Mouse (Mus musculus): Measurements from ENCODE around the gene Stambpl1. TPM values are rescaled to one million over a fixed set of nuclear protein-coding genes. Genes with fewer than 3 reads are reported as not detected.
A peak's percentile ranks its signal among the peaks of the same experiment; 100 is the strongest.

Stambpl1 gene
- polyA plus RNA-seq, 1 experiment from 2014 or later = 13.2 TPM

DNA sequence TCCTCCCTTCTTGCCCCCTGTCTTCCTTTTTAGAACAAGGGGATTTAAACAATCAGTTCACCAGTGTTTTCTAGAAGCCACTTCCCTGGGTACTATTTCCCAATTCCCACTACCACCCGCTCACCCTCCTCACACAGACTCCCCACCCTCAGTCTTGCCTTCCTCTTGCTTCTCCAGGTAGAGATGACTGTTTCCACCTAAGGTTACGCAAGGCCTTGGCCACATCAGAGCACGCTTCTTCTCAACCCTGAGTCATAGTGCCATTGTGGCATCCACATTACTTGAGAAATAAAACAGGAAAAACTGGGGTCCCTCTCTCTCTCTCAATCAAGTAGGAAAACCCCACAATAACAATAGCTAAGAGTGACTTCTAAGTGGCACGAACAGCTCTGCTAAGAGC is 12.9 kb upstream of the Stambpl1 start:
- no peak for ATAC-seq (ENCODE audit: insufficient number of reproducible peaks, insufficient read depth, low FRiP score, low TSS enrichment, low read depth)
- 83% methylated on average over 4 of the region's 4 CpGs for WGBS
- Histone ChIP-seq H3K4me1 (no peaks in the 10 kb centered on the region), H3K9me3 (no peaks in the 10 kb centered on the region), H3K4me3 (no peak overlapping the region), H3K27me3 (no peaks in the 10 kb centered on the region), H3K36me3 (no peaks in the 10 kb centered on the region), H3K9ac (no peak overlapping the region), H3K4me2 (no peak overlapping the region), H3K27ac (no peak overlapping the region)

- H3K4me1 ChIP-seq = no peaks in the 10 kb centered on the region
- H3K9me3 ChIP-seq = no peaks in the 10 kb centered on the region
- H3K27ac ChIP-seq = no peak overlapping the region
- H3K9ac ChIP-seq = no peak overlapping the region
- no peaks in the 10 kb centered on the region for H3K36me3 ChIP-seq
- WGBS = 82% methylated on average over 2 of the region's 2 CpGs
- no peak overlapping the region for H3K4me2 ChIP-seq
- H3K4me3 ChIP-seq = no peak overlapping the region
- ATAC-seq (ENCODE audit: insufficient number of reproducible peaks, insufficient read depth, low FRiP score, low TSS enrichment, low read depth) = no peak
- H3K27me3 ChIP-seq = no peaks in the 10 kb centered on the region
Measured at GRCm38 (mm10) chr19:34180316-34180715, 11.7 kb upstream of the Stambpl1 start.

DNA sequence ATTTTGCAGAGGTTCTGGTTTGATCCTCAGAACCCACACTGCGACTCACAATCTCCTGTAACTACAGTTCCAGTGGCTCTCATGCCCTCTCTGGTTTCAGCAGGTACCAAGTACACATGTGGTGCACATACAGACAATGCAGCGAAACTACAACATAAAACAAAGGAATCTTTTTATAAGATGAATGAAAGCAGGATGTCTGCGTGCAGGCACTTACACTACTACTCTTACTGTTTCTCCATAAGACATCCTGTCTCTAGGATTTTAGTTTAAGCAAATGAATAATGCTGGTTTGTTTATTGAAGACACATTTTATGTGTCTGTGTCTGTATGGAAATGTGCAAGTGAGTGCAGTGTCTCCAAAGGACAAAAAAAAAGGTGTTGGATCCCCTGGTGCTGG is 10.8 kb upstream of the Stambpl1 start:
- H3K9me3 ChIP-seq = no peaks in the 10 kb centered on the region
- no peak for ATAC-seq (ENCODE audit: insufficient number of reproducible peaks, insufficient read depth, low FRiP score, low TSS enrichment, low read depth)
- H3K27ac ChIP-seq = no peak overlapping the region
- H3K4me3 ChIP-seq = no peak overlapping the region
- no peaks in the 10 kb centered on the region for H3K4me1 ChIP-seq
- no peaks in the 10 kb centered on the region for H3K36me3 ChIP-seq
- no peak overlapping the region for H3K9ac ChIP-seq
- no peaks in the 10 kb centered on the region for H3K27me3 ChIP-seq
- 73% methylated on average over 3 of the region's 3 CpGs for WGBS
- H3K4me2 ChIP-seq = no peak overlapping the region

GRCm38 (mm10) chr19:34182490-34182889 is 9.5 kb upstream of the Stambpl1 start:
- H3K4me2 ChIP-seq = no peak overlapping the region
- no peak overlapping the region for H3K9ac ChIP-seq
- 76% methylated on average over 5 of the region's 5 CpGs for WGBS
- H3K36me3 ChIP-seq = no peaks in the 10 kb centered on the region
- no peaks in the 10 kb centered on the region for H3K4me1 ChIP-seq
- no peaks in the 10 kb centered on the region for H3K9me3 ChIP-seq
- H3K27me3 ChIP-seq = 0 out of 2 replicates have a peak, but pooled peaks cover 2% of the 10 kb centered on the region
- H3K4me3 ChIP-seq = no peak overlapping the region
- no peak overlapping the region for H3K27ac ChIP-seq
- no peak for ATAC-seq (ENCODE audit: insufficient number of reproducible peaks, insufficient read depth, low FRiP score, low TSS enrichment, low read depth)

GRCm38 (mm10) chr19:34186845-34187244 is 5.2 kb upstream of the Stambpl1 start:
- H3K4me1 ChIP-seq = 0 out of 2 replicates have a peak, but pooled peaks cover 8% of the 10 kb centered on the region
- no peak overlapping the region for H3K4me2 ChIP-seq
- no peak overlapping the region for H3K4me3 ChIP-seq
- H3K27me3 ChIP-seq = peaks cover 16% of the 10 kb centered on the region
- no peaks in the 10 kb centered on the region for H3K9me3 ChIP-seq
- H3K9ac ChIP-seq = no peak overlapping the region
- no peak for ATAC-seq (ENCODE audit: insufficient number of reproducible peaks, insufficient read depth, low FRiP score, low TSS enrichment, low read depth)
- H3K27ac ChIP-seq = no peak overlapping the region
- WGBS = 84% methylated on average over 4 of the region's 4 CpGs
- no peaks in the 10 kb centered on the region for H3K36me3 ChIP-seq

- Histone ChIP-seq H3K9me3 (no peaks in the 10 kb centered on the region), H3K4me2 (peak overlapping the region; percentile 87), H3K9ac (no peak overlapping the region; the same call in 1 of the 2 replicates), H3K36me3 (no peaks in the 10 kb centered on the region), H3K27ac (0 out of 2 replicates have a peak overlapping the region, but pooled peaks have one; percentile 71), H3K4me1 (peaks cover 27% of the 10 kb centered on the region), H3K27me3 (peaks cover 16% of the 10 kb centered on the region), H3K4me3 (peak overlapping the region; percentile 66)
- peak; percentile 12; the same call in 1 of the 2 replicates for ATAC-seq (ENCODE audit: insufficient number of reproducible peaks, insufficient read depth, low FRiP score, low TSS enrichment, low read depth)
- 12% methylated on average over 10 of the region's 10 CpGs for WGBS
Measured at GRCm38 (mm10) chr19:34191645-34192007, 403 bp upstream of the Stambpl1 start.

DNA sequence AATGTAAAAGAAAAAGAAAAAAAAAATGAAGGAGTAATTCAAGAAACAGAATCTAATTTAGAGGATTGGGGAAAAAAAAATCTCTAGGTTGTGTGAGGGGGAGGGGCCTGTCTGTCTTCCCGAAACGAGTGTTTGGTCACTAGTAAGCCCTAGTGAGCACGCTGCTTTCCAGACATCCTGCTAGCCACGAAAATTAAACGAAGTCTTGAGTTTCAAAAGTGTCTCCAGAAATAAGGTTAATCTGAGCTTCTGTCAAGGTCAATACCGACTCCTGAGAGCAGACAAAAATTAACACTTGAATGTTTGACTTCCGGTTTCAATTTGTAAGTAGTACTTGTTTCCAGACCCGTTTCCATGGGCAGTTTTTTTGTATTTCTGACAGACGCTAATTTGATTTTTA is 1.1 kb downstream of the Stambpl1 start:
- Histone ChIP-seq H3K36me3 (no peaks in the 10 kb centered on the region), H3K4me1 (peaks cover 31% of the 10 kb centered on the region), H3K9me3 (no peaks in the 10 kb centered on the region), H3K4me3 (peak overlapping the region; percentile 66), H3K4me2 (peak overlapping the region; percentile 87), H3K9ac (peak overlapping the region; percentile 79; the same call in 1 of the 2 replicates), H3K27me3 (peaks cover 10% of the 10 kb centered on the region), H3K27ac (no peak overlapping the region)
- ATAC-seq (ENCODE audit: insufficient number of reproducible peaks, insufficient read depth, low FRiP score, low TSS enrichment, low read depth) = no peak
- WGBS = 4% methylated on average over 9 of the region's 9 CpGs

GRCm38 (mm10) chr19:34193683-34194082 is 1.7 kb downstream of the Stambpl1 start:
- Histone ChIP-seq H3K27me3 (peaks cover 10% of the 10 kb centered on the region), H3K9me3 (no peaks in the 10 kb centered on the region), H3K36me3 (no peaks in the 10 kb centered on the region), H3K4me3 (peak overlapping the region; percentile 66), H3K9ac (no peak overlapping the region), H3K4me2 (peak overlapping the region; percentile 87), H3K27ac (no peak overlapping the region), H3K4me1 (peaks cover 31% of the 10 kb centered on the region)
- 26% methylated on average over 9 of the region's 9 CpGs for whole genome bisulfite sequencing
- no peak for ATAC-seq (ENCODE audit: insufficient number of reproducible peaks, insufficient read depth, low FRiP score, low TSS enrichment, low read depth)

DNA sequence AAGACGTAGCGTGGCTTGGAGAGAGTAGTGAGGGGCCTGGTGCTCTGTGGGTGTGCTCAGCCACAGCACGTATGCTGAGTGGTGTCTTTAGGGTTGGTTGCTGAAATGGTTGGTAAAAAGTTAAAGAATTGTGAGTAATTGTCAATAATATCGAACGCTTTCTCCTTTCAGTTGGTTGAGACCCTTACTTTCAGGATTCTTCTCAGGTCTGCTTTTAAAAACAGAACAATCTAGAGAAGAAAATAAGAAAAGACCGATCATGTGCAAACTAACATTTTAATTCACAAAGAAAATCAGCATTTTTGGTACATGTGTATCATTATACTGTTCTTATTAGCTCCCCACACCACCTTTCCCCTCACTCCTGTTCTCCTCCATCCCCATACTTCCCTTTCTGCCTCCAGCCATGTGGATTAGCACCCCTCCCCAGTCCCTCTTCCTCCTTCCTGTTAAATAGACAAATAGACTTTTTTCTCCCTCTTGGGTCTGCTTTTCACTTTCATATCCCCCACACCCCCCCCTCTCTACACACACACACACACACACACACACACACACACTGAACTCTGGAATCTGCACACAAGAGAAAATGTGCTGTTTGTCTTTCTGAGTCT is 2.2 kb downstream of the Stambpl1 start:
- Histone ChIP-seq H3K9ac (no peak overlapping the region), H3K9me3 (no peaks in the 10 kb centered on the region), H3K4me2 (peak overlapping the region; percentile 87), H3K36me3 (no peaks in the 10 kb centered on the region), H3K27ac (no peak overlapping the region), H3K4me3 (peak overlapping the region; percentile 66), H3K4me1 (peaks cover 31% of the 10 kb centered on the region), H3K27me3 (peaks cover 10% of the 10 kb centered on the region)
- 61% methylated on average over 6 of the region's 6 CpGs for WGBS
- ATAC-seq (ENCODE audit: insufficient number of reproducible peaks, insufficient read depth, low FRiP score, low TSS enrichment, low read depth) = no peak

- Histone ChIP-seq H3K9me3 (no peaks in the 10 kb centered on the region), H3K4me1 (peaks cover 31% of the 10 kb centered on the region), H3K27me3 (peaks cover 8% of the 10 kb centered on the region), H3K27ac (no peak overlapping the region), H3K36me3 (no peaks in the 10 kb centered on the region), H3K4me3 (no peak overlapping the region), H3K4me2 (peak overlapping the region; percentile 87; the same call in 1 of the 2 replicates), H3K9ac (no peak overlapping the region)
- WGBS = 21% methylated on average over 2 of the region's 2 CpGs
- ATAC-seq (ENCODE audit: insufficient number of reproducible peaks, insufficient read depth, low FRiP score, low TSS enrichment, low read depth) = no peak
Measured at GRCm38 (mm10) chr19:34195031-34195430, 3.0 kb downstream of the Stambpl1 start.

- Histone ChIP-seq H3K4me2 (no peak overlapping the region), H3K4me3 (no peak overlapping the region), H3K36me3 (no peaks in the 10 kb centered on the region), H3K9me3 (no peaks in the 10 kb centered on the region), H3K9ac (no peak overlapping the region), H3K27me3 (no peaks in the 10 kb centered on the region), H3K4me1 (peaks cover 26% of the 10 kb centered on the region), H3K27ac (no peak overlapping the region)
- ATAC-seq (ENCODE audit: insufficient number of reproducible peaks, insufficient read depth, low FRiP score, low TSS enrichment, low read depth) = no peak
- 100% methylated on average over 1 of the region's 1 CpGs for WGBS
Measured at GRCm38 (mm10) chr19:34198066-34198465, 6.0 kb downstream of the Stambpl1 start.

DNA sequence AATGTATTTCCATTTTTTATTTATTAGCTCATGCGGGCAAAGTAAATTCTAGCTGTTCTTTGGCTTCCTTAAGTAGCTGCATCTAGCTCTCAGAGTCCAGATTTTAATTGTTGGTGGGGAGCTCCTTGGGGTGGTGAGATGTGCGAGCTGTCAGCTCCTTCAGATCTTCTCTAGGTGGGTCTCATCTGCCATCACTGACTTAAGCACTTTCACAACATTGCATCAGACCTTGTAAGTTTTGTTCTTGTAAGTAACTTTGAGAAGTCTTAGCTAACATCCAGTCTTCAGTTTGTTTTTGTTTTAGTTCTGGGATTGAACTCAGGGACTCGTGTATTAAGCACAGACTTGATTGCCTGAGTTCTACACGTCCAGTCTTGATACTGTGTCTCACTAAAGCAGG is 6.9 kb downstream of the Stambpl1 start:
- Histone ChIP-seq H3K4me2 (no peak overlapping the region), H3K4me1 (peaks cover 21% of the 10 kb centered on the region), H3K9me3 (no peaks in the 10 kb centered on the region), H3K4me3 (no peak overlapping the region), H3K9ac (no peak overlapping the region), H3K36me3 (no peaks in the 10 kb centered on the region), H3K27ac (no peak overlapping the region), H3K27me3 (no peaks in the 10 kb centered on the region)
- no peak for ATAC-seq (ENCODE audit: insufficient number of reproducible peaks, insufficient read depth, low FRiP score, low TSS enrichment, low read depth)
- 79% methylated on average over 4 of the region's 4 CpGs for WGBS
